Mouse (Mus musculus) kidney, adult 10 weeks (tissue): Measurements from ENCODE around the gene Ing1. TPM values are rescaled to one million over a fixed set of nuclear protein-coding genes. Genes with fewer than 3 reads are reported as not detected.

ENCODE experiments used
- polyA plus RNA-seq: library from polyadenylated mRNA; stranded (reverse); fragments of 350-450 nt; fragmentation: Illumina TruSeq; extraction: RNeasy Lipid Tissue Mini Kit (QIAGEN cat#74804); gene quantifications from one replicate; pipeline ENCODE4 v1.2.3, GENCODE M21; 2014; ENCODE audit warnings: low read depth, low replicate concordance

The Ing1 gene
- 22.4 TPM for polyA plus RNA-seq

DNA sequence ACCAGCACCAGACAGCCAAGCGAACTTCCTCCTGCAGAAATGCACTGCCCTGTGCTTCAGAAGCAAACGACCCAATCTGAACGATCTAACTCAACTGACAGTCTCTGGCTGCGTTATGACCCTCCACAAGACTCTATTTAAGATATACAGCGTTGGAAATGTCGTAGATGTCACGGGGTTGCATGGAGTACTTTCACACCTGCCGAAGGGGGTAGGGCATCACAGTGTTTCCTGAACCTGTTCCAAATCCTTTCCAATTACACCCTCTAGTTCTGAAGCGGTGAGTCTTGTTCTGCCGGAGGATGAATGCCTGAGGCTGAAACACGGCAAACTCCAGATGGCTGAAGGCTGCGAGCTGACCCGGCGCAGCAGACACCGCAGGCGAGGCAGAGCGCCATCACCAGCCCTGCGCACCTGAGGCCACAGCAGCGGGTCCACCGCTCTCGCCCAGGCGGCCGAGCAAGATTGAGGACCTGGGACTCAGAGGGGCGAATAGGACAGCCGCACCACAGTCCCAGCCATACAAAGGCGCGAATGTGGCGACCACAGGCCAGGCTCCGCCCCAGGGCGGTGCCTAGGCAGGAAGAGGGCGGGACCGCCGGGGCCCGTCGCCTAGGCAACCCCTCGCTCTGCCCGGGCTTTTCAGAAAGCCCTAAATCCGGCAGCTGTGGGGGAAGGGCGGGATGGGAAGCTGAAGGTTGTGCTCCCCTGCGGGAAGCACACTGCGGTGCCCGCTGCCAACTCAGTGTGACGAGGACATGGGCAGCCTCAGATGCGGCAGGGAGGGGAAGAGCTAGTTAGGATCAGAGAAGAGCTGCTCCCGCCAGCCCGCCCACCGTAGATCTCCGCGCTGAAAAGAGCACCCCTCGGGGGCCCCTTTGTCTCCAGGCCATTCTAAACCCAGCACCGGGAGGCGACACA is at the start of gene Ing1:
Gene Ing1, plus strand, starts transcription at position 773 of the 921 bp plus-strand sequence.

DNA sequence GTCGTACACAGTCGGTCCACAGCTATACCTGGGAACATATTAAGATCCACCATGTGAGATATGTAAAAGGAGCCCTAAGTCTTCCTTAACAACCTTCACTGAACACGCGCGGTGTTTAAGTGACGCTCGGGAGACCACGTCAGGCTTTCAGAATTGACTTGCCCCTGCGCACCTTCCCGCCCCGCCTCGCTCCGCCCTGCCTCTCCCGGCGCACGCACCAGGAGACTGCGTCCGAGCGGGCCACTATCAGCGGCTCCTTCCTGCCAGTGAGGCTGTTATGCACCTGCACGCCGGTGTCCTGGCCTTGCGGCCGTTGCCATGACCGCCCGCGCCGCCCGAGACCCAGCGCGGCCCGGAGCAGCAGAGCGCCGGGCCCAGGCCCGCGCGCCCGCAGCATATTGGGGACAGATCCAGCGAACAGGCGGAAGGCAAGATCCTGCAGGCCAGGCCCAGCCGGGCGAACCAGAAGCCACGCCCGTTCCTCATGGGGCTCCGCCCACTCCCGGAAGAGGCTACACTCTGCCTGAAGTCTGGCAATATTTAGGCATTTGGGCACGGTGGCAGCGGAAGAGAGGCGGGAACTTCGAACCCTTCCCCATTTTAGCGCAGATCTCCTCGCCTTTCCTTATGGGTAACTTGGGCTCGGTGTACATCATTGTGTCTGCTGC is 5.0 kb upstream of the Ing1 start, which contains the start of gene Cars2:
Gene Cars2, minus strand, starts transcription at position 503 of the 668 bp plus-strand sequence.

Other genes with a start within 250 kb of the Ing1 start
- 1.9 TPM for gene Col4a2, start 242.8 kb upstream of the Ing1 start, polyA plus RNA-seq
- 32.0 TPM for gene Col4a1, start 242.7 kb upstream of the Ing1 start, polyA plus RNA-seq
- 9.0 TPM for gene Rab20, start 76.9 kb upstream of the Ing1 start, polyA plus RNA-seq
- 13.5 TPM for gene Naxd, start 58.1 kb upstream of the Ing1 start, polyA plus RNA-seq
- gene Cars2, start 4.8 kb upstream of the Ing1 start, polyA plus RNA-seq, result 10.3 TPM
- 23.2 TPM for gene Ankrd10, start 80.2 kb downstream of the Ing1 start, polyA plus RNA-seq
- not detected for gene 1700016D06Rik, start 145.5 kb downstream of the Ing1 start, polyA plus RNA-seq
- 19.1 TPM for gene Arhgef7, start 172.2 kb downstream of the Ing1 start, polyA plus RNA-seq